Mouse (Mus musculus) Muller cell, postnatal 12 days (primary cell): ENCODE measurements around the gene Amy2a2.
"Not testable (repeated sequence)": the region's sequence is repeated elsewhere in the genome, so short reads cannot be mapped to it uniquely, and the experiment has no call there.

ENCODE experiments used
- DNase-seq: peaks from one replicate; pipeline ENCODE4 v3.0.0-alpha.2; 2015; ENCODE audit errors: inconsistent ontology term

The Amy2a2 gene

GRCm38 (mm10) chr3:113356558-113356957, at the start of gene Amy2a2:
Gene Amy2a2 (minus strand): TSS chr3:113356658.
- DNase-seq = not testable (repeated sequence)

GRCm38 (mm10) chr3:113345484-113345883, 11.0 kb downstream of the Amy2a2 start:
- not testable (repeated sequence) for DNase-seq

GRCm38 (mm10) chr3:113323952-113324351, 32.5 kb downstream of the Amy2a2 start, which contains the start of gene Amy2a3:
Gene Amy2a3 (minus strand): TSS chr3:113324052.
- not testable (repeated sequence) for DNase-seq

GRCm38 (mm10) chr3:113312937-113313336, 43.5 kb downstream of the Amy2a2 start:
- DNase-seq = not testable (repeated sequence)
